Mouse (Mus musculus) kidney, postnatal 25 days (tissue): ENCODE measurements around the gene Imp4.

ENCODE experiments used
- DNase-seq, 2 experiments: peaks; one replicate each; pipeline ENCODE4 v3.0.0; 2021; ENCODE audit warnings: mixed read lengths in 2 of 2

Imp4 gene

GRCm38 (mm10) chr1:34439215-34439960, at the start of gene Imp4, which contains the start of gene Ccdc115:
Gene Imp4, plus strand, starts transcription at chr1:34439851.
Gene Ccdc115, minus strand, starts transcription at chr1:34439672.
- DNase-seq = peak; percentile 98

DNA sequence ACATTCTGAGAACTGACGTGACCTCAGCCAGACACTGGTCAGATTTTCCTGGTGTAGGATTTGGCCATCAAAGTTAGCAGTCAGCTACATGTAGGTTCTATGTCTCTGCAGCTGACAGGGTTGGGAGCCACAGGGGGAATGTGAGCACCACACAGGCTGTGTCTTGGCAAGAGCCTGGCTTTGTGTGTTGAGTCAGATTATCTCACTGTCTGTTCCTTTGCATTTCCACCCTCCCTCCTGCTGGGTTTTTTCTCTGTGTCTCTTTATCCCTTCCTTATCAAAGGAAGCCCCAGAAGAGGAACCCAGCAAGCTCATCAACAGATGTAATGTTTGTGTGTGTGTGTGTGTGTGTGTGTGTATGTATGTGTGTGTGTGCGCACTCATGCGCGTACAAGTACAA, 43.3 kb upstream of the Imp4 start:
- DNase-seq = no peak

DNA sequence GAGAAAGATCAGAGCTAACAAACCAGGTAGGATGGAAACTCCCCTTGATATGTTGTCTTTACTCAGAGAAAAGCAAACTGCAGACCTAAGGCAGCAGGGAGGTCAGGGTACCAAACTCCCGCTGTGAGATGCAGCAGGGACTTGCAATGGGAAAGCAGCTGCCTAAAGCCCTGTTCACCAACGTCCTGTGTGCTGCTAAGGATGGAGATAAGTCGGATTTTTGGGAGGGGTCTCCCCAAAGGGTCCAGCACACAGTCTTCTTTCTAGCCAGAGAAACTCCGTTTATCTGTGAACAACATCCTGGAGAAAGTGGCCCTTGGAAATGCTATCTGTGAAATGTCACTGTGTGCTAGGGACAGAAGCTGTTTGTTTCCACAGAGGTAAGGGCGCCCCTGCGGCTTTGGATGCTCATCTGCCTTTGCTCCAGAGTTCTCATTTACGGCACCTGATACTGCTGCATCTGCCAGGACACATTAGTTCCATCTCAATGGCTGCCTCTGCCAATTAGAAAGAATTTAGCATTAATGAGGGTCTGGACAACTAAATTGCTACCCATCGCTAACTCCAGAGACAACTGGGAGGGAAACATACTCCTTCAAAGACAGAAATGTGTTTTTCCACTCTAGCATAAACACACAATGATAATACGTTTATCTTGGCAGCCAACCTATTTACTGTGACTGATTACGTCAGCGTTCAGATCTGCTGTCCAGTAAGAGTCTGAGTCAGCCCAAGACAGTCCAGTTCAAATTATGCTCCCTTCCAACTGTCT, 40.3 kb upstream of the Imp4 start:
- DNase-seq = no peak

DNA sequence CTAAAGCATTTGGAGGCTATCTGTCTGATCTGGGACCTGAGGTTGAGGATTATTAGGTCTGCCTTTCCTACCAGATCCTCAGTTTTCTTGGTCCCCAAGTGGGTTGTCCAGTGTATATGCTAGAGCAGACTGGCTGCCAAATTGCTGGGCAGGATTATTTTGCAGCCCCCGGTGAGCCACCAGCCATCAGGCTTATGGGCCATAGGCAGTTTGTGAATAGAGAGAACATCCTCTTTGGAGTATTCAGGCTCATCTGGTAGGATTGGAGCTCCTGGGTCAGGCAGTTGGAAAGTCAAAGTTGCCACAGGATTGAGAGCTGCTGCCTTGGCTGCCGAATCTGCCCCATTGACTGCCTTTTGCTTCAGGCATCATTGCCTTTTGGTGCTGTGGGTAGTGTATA, 11.2 kb upstream of the Imp4 start:
- no peak for DNase-seq

- no peak for DNase-seq
Observed at GRCm38 (mm10) chr1:34429281-34429680, 10.4 kb upstream of the Imp4 start.

- no peak for DNase-seq
Observed at GRCm38 (mm10) chr1:34430981-34431380, 8.7 kb upstream of the Imp4 start.

GRCm38 (mm10) chr1:34431431-34431830, 8.2 kb upstream of the Imp4 start:
- no peak for DNase-seq

- DNase-seq = peak in 1 of 2 experiments; percentile 61
Observed at GRCm38 (mm10) chr1:34432411-34432775, 7.3 kb upstream of the Imp4 start.

DNA sequence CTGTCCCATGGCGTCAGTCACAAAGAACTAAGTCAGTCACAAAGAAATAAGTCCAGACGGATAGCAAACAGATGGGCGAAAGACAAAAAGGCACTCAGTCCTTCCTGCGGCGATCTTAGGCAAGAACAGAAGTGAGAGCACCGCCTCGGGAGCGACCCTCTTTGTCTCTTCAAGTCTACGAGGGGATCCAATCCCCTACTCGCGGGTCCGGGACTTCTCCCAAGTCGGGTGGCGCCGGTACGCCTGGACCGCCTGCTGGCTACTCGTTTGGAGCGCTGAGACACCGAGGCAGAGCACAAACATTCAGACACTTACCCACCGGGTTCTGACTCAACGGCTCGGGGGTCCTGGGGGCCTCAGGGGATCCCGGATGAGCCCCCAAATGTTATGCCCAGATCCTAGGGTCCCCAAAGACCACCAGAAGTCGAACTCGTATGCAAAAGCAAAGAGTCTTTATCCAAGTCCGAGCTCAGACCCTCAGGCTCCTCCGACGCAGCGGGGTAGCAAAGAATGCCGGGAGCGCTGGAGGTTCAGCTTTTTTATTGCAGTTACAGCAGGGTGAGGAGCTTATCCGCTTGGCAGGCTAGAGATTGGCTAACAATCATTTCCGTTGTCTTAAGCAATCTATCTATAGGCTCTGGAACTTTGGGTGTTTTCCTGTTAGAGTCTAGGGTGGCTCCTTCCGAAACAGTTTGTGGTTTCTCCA, 6.7 kb upstream of the Imp4 start:
- peak; percentile 24 to 49 for DNase-seq

DNA sequence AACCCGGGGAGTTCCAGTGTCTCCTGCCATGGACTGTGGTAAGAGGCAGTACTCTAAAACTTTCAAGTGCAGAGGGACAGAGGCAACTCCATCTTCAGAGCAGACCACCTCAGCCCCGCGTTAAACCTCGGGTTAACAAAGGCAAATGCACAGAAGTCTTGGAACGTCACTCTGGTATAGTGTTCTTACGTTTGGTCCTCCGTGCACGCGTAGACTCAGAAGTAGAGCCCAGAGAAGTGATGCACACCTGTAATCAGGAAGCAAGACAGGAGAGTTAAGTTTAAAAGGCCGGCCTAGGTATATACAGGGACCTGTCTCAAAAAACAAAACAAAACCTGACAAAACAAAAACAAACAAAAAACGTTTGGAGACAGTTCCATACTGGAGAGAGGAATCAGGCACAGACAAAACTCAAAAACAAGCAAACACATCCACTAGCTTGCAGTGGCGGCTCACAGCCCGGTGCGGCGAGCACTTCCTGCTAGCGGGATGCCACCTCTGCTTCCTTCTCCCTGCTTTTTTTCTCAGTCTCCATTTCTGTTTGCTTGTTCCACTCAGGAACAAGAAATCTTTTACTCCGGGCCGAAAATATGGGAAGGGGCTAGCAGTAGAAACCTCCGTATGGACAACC, 5.6 kb upstream of the Imp4 start:
- no peak for DNase-seq

DNA sequence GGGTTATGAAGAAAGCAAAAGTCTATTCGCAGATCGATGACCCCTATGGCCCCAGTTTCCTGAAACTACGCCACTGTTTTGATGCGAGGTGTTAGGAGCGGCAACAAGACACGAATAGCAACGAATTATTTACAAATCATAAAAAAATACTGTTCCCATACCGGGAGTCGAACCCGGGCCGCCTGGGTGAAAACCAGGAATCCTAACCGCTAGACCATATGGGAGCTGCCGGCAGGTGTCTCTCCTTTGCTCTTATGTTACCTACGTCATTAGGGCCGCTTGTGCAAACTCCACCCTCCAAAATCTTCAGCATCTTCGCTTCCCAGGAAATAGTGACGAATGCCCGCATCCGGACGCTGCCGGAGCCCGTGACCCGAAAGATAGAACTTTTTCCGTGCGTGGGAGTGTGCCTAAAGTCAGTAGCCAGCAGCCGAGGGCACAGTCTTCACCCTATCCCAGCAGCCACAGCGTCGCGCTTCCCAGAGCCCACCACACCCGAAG, 4.9 kb upstream of the Imp4 start:
- DNase-seq = peak; percentile 89 to 91

DNA sequence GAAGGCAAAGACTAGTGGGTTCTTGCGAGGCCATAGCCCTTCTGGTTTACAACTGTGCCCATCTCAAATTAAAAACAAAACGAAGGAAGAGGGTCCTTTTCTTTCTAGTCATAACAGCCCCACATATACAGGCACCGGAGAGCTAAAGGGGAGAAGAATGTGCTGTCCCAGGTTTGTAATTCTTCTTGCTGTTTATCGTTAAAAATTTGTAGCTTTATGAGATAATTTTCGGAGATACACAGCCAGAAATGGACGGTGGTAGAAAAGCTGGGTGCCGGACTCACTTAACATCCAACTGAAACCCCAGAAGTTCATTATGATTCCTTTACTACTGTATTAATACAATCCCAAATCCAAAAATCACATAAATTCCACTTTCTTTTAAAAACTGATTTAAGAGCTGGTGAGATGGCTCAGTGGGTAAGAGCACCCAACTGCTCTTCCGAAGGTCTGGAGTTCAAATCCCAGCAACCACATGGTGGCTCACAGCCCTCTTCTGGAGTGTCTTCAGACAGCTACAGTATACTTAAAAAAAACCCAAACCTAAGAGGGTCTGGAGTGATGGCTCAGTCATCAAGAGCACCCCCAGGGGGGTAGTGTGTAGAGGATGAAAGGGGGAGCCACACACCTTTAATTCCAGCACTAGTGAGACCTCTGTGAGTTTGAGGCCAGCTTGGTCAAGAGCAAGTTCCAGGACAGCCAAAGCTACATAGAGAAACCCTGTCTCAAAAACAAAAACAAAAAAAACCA, 4.1 kb upstream of the Imp4 start:
- no peak for DNase-seq

GRCm38 (mm10) chr1:34436374-34436773, 3.3 kb upstream of the Imp4 start:
- no peak for DNase-seq

DNA sequence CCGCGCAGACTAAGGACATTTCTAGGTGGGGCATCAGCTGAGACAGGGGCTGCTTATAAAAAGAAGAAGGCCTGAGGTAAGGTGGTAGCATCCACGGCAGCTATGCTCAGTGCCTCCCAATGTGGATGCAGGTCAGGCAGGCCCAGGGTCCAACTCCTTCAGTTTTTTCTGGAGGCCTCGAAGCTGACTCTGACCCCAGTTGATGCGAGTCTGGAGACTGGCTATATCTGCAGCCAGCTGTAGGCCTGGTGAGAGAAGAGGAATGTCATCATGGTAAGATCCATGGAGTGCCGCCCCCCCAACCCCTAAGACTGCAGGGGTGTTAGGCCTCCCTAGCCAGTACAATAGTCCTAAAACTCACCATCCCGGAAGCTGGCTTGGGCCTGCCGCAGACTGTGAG, 2.3 kb upstream of the Imp4 start:
- DNase-seq = peak in 1 of 2 experiments; percentile 32

GRCm38 (mm10) chr1:34438381-34439051, 1.1 kb upstream of the Imp4 start:
- DNase-seq = no peak

GRCm38 (mm10) chr1:34439961-34440630, 445 bp downstream of the Imp4 start:
- no peak for DNase-seq

- DNase-seq = no peak
Observed at GRCm38 (mm10) chr1:34443124-34443523, 3.5 kb downstream of the Imp4 start.

DNA sequence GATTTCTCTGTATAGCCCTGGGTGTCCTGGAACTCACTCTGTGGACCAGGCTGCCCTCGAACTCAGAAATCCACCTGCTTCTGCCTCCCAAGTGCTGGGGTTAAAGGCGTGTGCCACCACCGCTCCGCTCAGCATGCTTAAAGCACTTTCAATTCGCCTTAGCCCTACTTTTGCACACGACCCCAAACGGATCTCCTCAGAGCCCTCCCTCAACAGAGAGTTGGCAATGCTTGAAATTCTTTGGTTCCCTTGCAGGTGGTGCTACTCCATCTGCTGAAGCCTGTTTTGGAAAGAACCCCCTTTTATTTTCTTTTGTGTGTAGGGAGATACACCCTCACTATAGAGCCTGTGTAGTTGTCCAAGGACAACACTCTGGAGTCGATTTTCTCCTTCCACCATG, 18.8 kb downstream of the Imp4 start:
- DNase-seq = no peak

DNA sequence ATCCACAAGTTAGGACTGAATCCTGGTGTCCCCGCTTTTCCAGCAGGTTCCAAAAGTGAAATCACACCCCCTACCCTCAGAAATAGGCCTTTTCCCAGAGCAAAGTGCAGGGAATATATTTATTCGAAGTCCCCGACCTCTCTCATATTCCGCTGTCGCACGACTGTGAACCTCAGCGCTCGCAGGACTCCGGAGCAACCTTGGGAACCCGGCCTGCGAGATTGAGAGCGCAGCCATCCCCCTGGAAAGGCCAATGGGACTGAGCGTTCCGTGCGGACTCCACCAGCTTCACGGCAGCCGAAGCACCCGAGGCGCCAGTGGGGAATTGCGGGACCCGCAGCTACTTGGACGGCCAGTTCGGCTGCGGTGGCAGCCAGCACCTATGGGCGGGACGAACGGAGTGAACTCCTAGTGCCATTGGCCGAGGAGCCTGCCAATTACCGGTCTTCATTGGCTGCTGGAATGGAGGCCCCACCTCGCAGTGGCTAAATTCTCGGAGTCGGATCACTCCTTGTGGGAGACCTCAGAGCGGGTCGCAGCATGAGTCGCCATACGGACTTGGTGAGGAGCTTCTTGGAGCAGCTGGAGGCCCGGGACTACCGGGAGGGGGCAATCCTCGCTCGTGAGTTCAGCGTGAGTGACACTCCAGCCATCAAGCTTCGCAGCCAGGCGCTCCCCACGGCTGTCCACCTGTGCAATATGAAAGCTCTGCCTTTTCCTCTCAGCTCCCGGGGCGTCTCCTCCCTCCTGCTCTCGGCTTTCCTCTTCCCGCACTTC, 19.8 kb downstream of the Imp4 start, which contains the start of gene Ptpn18:
Ptpn18 (plus strand) TSS at position 479 of the 777 bp plus-strand sequence.
- DNase-seq = peak; percentile 96

GRCm38 (mm10) chr1:34460061-34460441, 20.4 kb downstream of the Imp4 start:
- peak; percentile 40 to 71 for DNase-seq
